Mouse (Mus musculus) urinary bladder, postnatal 36 days (tissue): ENCODE measurements around the gene Slc9a9.
A peak's percentile ranks its signal among the peaks of the same experiment; 100 is the strongest.

Experiments used
- DNase-seq, 2 experiments: peaks; one replicate each; pipeline ENCODE4 v3.0.0; 2022; ENCODE audit warnings: low spot score in 2 of 2, mixed read lengths in 1 of 2

The Slc9a9 gene

DNA sequence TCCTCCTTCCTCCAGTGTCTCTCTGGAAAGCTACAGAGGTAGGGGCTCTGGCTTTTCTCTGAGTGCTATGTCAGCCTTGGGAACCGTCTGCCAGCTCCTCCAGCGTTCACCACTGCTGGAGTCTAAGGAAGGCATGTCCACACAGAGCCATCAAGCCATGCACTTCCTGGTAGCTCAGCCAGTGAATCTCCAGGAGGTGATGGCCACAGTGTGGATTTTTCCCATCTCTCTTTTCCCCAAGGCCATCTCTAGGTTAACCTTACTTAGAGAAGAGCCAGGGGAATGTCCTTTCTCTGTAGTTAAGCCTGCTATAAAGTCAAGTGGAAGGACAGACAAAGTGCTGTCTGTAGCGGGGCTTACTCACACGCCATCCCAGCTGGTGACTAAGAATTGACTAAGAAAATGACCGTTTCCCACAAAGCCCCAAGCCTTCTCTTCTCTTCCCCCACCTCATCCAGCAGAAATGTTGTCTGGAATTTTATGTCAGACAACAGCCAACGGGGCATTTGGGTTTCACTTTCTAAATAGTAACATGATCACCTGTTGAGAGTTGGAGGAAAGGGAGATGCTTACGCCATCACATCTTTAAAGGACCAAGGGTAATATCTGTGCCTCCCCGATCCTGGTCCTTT is 523.3 kb downstream of the Slc9a9 start:
- no peak for DNase-seq

DNA sequence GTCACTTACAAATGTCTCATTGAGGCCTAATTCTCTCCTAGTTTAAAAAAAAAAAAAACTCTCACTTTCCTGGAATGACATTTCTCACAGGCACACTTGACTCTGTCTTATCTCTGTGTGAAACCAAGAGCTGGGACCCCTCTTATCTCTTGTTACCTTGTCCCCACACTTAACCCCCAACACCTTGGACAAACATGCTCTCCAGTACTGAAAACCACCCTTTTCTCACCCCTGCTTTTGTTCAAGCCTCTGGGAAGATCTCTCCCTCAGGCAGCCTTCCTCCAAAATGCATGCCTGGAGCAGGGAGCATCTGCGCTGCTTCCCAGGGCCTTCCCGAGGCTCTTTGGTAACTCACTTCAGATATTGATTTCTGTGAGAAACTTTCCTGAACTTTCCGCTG is 524.0 kb downstream of the Slc9a9 start:
- no peak for DNase-seq

DNA sequence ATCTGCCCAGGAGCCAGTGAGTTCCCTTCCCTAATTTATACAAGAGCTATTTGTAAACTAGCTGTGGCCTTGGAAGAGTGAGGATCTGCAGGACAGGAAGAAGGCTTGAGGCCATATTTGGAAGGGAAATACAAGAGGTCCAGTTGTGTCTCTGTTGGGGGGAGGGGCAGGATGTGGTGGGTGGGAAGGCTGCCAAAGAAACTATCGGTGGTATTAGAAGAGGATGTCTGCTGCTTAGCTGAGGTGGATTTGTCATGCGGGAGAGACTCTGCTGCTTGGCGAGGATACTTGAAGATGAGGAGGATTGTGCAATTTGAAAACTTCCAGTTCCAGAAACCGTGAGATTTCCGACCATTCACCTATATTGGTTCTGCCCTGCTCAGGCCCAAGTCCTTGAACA is 524.4 kb downstream of the Slc9a9 start:
- peak in 1 of 2 experiments; percentile 10 for DNase-seq

DNA sequence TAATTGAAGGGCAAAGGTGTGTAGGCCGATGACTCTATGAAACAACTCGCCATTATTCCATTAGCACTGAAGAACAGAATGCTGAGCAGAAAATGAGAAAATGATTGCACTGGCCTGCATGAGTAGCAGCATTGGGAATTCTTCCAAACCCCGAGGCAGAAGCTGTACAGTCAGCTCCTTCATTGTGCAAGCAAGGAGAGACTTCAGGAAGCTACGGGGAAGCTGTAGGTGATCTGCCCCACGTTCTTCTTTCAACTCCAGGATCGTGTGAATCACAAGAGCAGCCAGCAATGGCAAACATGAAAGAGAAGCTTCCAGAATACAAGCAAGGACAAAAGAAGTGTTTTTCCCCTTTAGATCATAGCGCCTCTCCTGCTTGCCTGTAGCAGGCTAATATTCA is 538.0 kb downstream of the Slc9a9 start:
- no peak for DNase-seq

DNA sequence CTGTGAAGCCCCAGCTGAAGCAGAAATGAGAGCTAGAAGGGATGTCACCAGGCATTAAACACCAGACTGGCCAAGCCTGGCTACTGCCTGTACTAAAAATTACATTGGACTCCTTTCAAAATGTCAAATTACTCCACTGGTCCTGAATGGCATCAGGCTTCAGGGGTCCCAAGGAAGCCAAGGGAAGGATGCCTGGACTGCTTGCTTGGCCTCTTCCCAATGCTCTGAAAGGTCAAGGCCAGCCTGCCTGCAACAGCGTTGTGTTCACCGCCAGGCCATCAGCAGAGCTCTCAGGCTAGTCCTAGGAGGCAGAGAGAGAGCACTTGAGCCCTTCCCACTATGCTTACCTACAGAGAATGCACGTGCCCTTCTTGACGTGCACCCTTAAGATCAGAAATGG is 539.0 kb downstream of the Slc9a9 start:
- no peak for DNase-seq

DNA sequence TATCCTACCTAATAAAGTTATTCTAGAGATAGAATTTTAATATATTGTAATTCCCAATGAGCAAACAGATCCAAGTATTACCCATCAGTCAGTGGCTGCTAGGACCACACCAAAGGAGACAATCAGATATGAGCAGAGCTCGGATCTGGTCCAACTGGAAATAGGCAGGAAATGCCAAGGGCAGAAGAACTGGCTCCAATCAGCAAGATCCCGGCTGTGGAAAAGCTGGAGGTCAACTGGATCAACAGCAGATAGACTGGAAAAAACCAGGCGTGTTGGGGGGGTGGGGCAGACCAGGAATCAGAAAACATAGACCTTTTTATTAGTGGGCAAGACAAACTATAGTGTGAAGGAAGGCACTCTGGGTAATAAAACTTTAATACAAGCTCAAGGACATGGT is 550.3 kb downstream of the Slc9a9 start:
- no peak for DNase-seq

DNA sequence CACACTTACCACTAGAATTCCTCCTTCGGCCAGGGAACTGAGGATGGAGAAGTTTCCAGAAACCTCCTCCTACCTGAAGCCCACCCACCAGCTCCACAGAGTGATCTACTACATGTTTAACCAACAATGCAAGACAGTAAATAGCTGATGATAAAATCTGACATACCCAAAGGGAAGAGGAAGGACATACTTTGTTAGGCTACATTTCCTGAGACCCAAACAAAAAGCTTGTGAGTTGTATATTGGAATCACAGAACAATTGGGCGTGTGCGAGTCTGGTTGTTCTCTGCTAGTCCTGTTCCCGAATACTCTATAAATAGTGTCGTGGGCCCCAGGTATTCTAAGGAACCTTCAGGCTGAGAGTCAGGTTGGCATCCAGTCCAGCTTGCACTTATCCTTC is 551.6 kb downstream of the Slc9a9 start:
- DNase-seq: no peak

DNA sequence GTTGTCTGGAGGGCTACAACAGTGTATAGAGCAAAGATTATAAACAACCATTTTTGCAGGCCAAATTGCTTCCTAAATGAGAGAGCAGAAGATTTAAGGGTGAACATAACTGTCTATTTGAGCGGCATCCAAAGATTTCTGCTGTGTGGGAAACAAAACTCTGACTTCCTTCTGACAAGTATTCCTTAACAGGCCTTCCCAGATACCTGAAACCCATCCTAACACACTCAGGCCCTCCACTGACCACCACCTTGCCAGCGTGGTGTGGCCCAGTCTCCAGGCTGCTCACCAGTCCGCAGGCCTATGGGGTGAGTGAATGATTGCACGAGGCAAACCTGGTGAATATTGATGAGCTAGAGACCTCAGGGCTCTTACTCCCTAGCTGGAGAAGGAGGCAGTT is 557.3 kb downstream of the Slc9a9 start:
- no peak for DNase-seq

GRCm38 (mm10) chr9:95228123-95228522 is 558.4 kb downstream of the Slc9a9 start:
- no peak for DNase-seq

GRCm38 (mm10) chr9:95229147-95229546 is 559.4 kb downstream of the Slc9a9 start:
- DNase-seq: no peak

DNA sequence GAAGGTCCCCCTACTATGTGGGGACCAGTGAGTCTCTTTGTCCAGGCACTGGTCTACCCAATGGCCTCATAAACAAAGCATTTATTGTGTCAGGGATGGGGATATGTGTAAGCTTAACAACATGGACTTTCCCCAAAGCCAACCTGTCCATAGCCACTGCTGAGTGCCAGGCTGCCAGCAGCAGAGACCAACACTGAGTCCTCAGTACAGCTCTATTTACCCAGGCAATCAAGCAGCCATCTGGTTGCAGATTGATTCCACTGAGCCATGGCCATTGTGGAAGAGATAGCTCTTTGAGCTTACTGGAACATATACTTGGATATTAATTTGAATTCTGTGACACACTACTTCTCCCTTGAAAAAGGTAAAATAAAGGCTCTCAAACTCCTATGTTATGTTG is 570.2 kb downstream of the Slc9a9 start:
- no peak for DNase-seq

DNA sequence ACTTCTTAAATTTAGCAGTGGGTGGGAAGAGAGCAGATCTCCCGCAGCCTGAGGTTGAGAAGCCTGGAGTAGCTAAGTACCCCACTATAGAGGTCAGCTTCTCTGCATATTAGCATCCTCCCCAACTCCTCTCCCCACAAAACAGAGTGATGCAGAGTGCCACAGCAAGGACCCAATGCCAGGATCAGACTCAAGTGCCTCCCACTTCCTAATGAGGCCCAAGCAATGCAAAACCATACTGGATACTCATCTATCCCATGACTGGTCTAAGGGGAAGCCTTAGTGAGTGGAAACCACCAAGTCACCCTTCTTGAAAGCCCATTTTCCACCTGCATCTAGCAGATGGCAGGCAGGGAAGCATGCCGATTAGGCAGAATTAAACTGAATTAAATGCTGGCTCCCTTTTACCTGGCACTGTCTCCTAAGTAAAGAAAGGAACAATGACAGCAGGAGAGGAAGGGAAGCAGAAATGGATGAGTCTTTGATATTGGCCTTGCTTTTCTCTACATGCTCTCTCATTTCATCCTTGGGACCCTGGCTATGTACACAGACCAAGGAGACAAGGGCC is 573.0 kb downstream of the Slc9a9 start:
- DNase-seq: no peak

DNA sequence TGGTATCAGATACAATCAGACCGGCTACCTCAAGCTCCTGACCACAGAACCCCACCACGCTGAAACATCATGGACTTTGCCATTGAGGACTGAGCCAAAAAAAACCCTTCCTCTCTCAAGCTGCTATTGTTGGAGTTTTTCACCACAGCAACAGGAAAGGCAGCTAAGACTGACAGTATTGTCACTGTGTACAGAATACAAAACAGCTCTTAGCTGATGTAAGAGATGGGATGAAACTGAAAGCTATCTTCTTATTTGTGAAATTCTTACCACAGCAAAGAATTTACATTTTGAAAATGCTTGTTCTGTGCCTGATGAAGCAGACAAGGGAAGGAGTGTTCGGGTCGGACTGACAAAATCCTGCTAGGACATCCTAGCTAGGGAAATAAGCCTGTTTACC is 584.5 kb downstream of the Slc9a9 start:
- DNase-seq: no peak

DNA sequence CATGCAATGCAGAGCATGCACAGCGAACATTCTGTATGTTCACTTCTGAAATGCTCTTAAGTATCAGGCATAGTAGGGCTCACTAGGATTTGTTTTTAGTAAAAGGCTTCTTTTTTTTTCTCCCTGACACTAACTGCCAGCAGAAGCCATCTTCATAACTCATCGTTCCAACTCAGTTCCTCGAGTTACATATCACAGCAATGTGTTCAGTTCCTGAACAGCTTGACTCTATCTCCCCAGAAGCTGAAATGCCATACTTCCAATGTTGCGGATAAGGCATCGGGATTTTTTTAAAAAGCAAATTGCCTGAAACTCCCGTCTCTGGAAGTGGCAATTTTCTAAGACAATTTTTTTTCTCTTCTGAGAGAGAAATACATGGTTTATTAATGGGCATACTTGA is 586.1 kb downstream of the Slc9a9 start:
- no peak for DNase-seq

GRCm38 (mm10) chr9:95256680-95257316 is 587.1 kb downstream of the Slc9a9 start:
- no peak for DNase-seq

GRCm38 (mm10) chr9:95262851-95263250 is 593.1 kb downstream of the Slc9a9 start:
- DNase-seq: no peak

DNA sequence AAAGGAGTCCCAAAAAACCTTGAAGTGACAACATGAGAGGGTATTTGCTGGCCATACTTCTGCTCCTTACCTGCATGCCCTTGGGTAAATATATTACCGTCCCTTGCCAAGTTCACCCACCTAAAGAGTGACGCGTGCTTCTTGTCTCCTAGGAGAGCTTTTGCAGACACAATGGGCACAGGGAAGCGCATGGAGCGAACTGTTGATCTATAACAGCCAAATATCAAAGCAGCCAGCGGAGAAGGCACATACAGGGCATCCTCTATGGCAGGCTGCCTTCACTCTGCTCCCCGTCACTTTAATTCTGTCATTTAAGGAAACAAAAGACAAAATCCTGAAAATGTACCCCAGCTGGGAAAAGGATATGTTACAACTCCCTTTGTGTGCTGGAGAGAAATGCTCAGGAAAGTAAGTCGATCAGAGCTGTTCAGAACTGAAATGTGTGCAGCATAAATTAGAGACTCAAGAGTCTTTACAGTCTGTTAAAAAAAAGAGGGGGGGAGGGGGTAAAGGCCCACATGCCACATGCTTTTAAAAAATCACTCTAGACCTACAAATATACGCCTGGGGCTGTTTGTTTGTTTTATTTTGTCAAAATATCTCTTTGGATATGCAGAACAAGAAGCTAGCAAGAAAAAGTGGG is 594.3 kb downstream of the Slc9a9 start:
- no peak for DNase-seq

GRCm38 (mm10) chr9:95266179-95266578 is 596.5 kb downstream of the Slc9a9 start:
- DNase-seq: no peak

GRCm38 (mm10) chr9:95266924-95267323 is 597.2 kb downstream of the Slc9a9 start:
- no peak for DNase-seq

GRCm38 (mm10) chr9:95279590-95280344 is 610.1 kb downstream of the Slc9a9 start:
- no peak for DNase-seq
